Mouse (Mus musculus) liver, embryonic 16.5 days (tissue): ENCODE data around the gene Csad. TPM values are rescaled to one million over a fixed set of nuclear protein-coding genes. Genes with fewer than 3 reads are reported as not detected.
A peak's percentile ranks its signal among the peaks of the same experiment; 100 is the strongest.

Experiments
- ATAC-seq: fragments of 200-750 bp; cut with Nextera tagmentation; 2 replicates; pipeline ENCODE4 v1.8.0; 2017; ENCODE audit warnings: low read depth, mild to moderate bottlenecking, moderate number of reproducible peaks, moderate library complexity
- H3K27ac ChIP-seq: fragments of 300-500 bp; sonication (generic); 2 replicates; pipeline ENCODE4 v1.5.1; 2014; ENCODE audit warnings: mild to moderate bottlenecking, low read length
- H3K27me3 ChIP-seq: fragments of 300-500 bp; sonication (generic); 2 replicates; pipeline ENCODE4 v1.6.1; 2014; ENCODE audit warnings: low read depth, low read length, mixed read lengths; ENCODE audit not compliant: control insufficient read depth, insufficient read depth
- H3K36me3 ChIP-seq: fragments of 300-500 bp; sonication (generic); 2 replicates; pipeline ENCODE4 v1.6.1; 2014; ENCODE audit warnings: mild to moderate bottlenecking; ENCODE audit not compliant: control insufficient read depth, insufficient read depth
- H3K4me1 ChIP-seq: fragments of 300-500 bp; sonication (generic); 2 replicates; pipeline ENCODE4 v1.6.1; 2014; ENCODE audit warnings: low read depth, low read length, mixed read lengths; ENCODE audit not compliant: control insufficient read depth
- H3K4me2 ChIP-seq: fragments of 300-500 bp; sonication (generic); 2 replicates; pipeline ENCODE4 v1.6.1; 2014; ENCODE audit warnings: low read depth, low read length, mixed read lengths
- H3K4me3 ChIP-seq: fragments of 300-500 bp; sonication (generic); 2 replicates; pipeline ENCODE4 v1.5.1; 2014; ENCODE audit warnings: low read depth, mild to moderate bottlenecking, low read length
- H3K9ac ChIP-seq: fragments of 300-500 bp; sonication (generic); 2 replicates; pipeline ENCODE4 v1.6.1; 2014; ENCODE audit warnings: low read depth, low read length
- H3K9me3 ChIP-seq: fragments of 300-500 bp; sonication (generic); replicated peaks from 2 replicates; pipeline ENCODE4 v1.6.1; 2016; ENCODE audit warnings: low read length; ENCODE audit not compliant: control insufficient read depth
- WGBS: fragments of 180-500 bp; shearing (Covaris S2); extraction: QIAGEN DNeasy Blood & Tissue Kit; methylation state at CpG from one replicate; pipeline ENCODE4 v1.1.7; 2014; ENCODE audit not compliant: insufficient replicate concordance; 5-methylcytosine and 5-hydroxymethylcytosine counted together
- polyA plus RNA-seq: library from polyadenylated mRNA; unstranded; fragments of >200 nt; fragmentation: Nextera tagmentation; extraction: Ambion mirVana; gene quantifications from 2 replicates; pipeline ENCODE4 v1.2.1, GENCODE M21; 2015

Csad gene
- polyA plus RNA-seq, 1 experiment from 2014 or later = 60.2 TPM

DNA sequence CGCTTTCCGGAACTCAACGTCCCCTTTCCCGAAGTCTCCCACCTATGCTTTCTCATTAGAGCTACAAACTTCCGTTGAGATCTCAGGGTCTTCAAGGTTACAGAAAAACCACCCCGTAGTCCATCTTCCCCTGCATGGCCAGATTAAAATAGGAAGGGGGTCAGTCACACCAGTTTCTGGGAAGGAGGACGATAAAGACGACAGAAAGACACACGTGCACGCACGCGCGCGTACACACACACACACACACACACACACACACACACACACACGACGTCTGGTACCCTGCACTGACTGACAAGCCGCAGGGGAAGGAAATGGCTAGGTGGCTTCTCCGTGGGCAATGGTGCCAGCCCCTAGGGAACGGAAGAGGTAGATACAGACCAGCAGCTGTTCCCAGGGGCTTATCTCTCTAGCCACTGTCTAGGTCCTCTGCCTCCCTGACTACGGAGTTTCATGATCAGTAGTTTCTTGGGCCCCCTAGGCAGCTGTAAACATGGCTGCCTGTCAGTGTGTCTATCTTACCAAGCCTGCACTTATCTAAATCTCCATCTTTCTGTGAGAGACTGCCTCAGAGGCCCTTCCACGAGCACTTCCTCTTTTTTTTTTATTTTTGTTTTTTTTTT, 20.6 kb upstream of the Csad start:
- peak; percentile 82 for ATAC-seq
- peaks cover 13% of the 10 kb centered on the region for H3K4me1 ChIP-seq
- peak overlapping the region; percentile 83 for H3K4me2 ChIP-seq
- 0 out of 2 replicates have a peak overlapping the region, but pooled peaks have one; percentile 14 for H3K27ac ChIP-seq
- H3K9ac ChIP-seq = peak overlapping the region; percentile 34
- H3K36me3 ChIP-seq = no peaks in the 10 kb centered on the region
- peak overlapping the region; percentile 55 for H3K4me3 ChIP-seq
- 4% methylated on average over 18 of the region's 21 CpGs for WGBS
- peaks cover 12% of the 10 kb centered on the region for H3K27me3 ChIP-seq
- H3K9me3 ChIP-seq = no peaks in the 10 kb centered on the region

DNA sequence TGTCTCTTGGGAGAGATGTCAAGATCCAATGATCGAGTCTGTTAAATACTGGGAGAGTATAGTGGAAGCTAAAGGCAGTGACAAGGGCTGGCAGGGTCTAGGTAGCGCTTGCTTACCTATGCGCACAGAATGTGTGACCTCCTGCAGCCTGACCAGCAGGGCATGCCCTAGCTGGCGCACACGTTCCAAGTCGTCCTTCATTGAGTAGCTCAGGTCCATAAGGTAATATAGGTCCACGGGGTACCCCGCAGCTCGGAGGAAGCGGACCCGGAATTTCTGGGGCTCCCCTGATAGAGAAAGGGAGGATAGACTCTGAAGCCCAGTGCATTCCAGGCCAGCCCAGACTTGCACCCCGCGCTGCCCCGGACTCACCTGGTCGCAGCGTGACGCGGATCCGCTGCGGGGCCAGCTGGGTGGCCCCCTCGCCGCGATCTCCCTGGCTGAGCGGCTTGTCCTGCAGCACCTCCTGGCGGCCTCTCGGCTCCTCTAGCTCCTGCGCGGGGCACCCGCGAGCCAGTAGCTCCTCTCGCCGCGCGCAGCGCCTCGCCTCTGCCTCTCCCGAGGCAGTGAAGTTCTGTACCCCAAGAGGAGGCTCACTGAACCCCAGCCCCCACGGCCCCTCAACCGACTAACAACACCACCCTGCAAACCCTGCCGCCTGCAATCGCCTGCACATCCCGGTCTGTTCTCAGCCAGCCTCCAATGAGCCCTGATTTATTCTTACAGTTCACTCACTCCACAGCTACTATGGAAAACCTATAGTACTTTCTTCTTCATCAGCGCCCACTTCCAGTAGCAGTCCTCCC, 19.9 kb upstream of the Csad start:
- Histone ChIP-seq H3K36me3 (no peaks in the 10 kb centered on the region), H3K4me1 (peaks cover 13% of the 10 kb centered on the region), H3K4me2 (peak overlapping the region; percentile 83), H3K27ac (0 out of 2 replicates have a peak overlapping the region, but pooled peaks have one; percentile 14), H3K27me3 (peaks cover 12% of the 10 kb centered on the region), H3K4me3 (peak overlapping the region; percentile 55), H3K9ac (peak overlapping the region; percentile 34), H3K9me3 (no peaks in the 10 kb centered on the region)
- peak; percentile 77 for ATAC-seq
- WGBS = 3% methylated on average over 43 of the region's 43 CpGs

DNA sequence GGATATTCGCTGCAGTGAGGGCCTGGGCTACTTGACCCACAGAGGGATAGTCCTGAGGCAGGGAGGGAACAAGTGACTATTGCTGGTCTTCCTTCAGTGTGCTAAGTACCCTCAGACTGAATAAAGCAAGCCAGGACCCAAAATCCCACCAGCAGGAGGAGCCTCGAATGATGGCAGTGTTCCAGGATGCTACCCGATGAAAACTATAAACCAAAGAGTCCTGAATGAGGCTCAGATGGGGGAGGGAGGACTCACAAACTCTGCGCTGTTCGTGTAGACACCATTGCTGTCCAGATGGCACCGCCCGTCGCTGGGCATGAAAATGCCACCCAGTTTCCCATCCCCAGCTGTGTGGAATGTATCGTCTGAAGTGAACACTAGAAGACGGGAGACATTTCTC, 17.9 kb upstream of the Csad start:
- no peaks in the 10 kb centered on the region for H3K9me3 ChIP-seq
- H3K9ac ChIP-seq = no peak overlapping the region
- H3K4me3 ChIP-seq = no peak overlapping the region
- peaks cover 13% of the 10 kb centered on the region for H3K4me1 ChIP-seq
- H3K27ac ChIP-seq = no peak overlapping the region
- WGBS = 64% methylated on average over 10 of the region's 10 CpGs
- ATAC-seq = no peak
- no peak overlapping the region for H3K4me2 ChIP-seq
- H3K27me3 ChIP-seq = peaks cover 12% of the 10 kb centered on the region
- no peaks in the 10 kb centered on the region for H3K36me3 ChIP-seq

DNA sequence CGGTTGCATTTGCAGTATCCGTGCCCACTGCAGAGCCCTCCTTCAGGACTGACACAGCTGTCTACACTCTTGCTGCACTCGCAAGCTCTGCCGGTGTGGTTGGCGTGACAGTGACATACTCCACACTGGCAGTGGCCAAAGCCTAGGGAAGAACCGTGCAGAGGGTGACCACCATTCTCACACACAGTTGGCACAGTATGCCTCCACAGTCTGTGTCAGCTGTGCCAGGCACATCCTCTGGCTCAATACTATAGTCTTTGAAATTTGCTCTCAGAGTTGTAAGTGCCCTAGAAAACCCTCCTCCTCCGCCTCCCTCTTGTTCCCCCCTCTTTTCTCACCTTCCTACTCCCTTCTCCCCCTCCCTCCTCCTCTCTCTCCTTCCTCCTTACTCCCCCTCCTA, 12.8 kb upstream of the Csad start:
- H3K27ac ChIP-seq = no peak overlapping the region
- H3K9ac ChIP-seq = no peak overlapping the region
- no peaks in the 10 kb centered on the region for H3K4me1 ChIP-seq
- WGBS = 81% methylated on average over 7 of the region's 7 CpGs
- no peaks in the 10 kb centered on the region for H3K9me3 ChIP-seq
- no peak for ATAC-seq
- H3K36me3 ChIP-seq = peaks cover 12% of the 10 kb centered on the region
- H3K4me3 ChIP-seq = no peak overlapping the region
- no peak overlapping the region for H3K4me2 ChIP-seq
- H3K27me3 ChIP-seq = no peaks in the 10 kb centered on the region

DNA sequence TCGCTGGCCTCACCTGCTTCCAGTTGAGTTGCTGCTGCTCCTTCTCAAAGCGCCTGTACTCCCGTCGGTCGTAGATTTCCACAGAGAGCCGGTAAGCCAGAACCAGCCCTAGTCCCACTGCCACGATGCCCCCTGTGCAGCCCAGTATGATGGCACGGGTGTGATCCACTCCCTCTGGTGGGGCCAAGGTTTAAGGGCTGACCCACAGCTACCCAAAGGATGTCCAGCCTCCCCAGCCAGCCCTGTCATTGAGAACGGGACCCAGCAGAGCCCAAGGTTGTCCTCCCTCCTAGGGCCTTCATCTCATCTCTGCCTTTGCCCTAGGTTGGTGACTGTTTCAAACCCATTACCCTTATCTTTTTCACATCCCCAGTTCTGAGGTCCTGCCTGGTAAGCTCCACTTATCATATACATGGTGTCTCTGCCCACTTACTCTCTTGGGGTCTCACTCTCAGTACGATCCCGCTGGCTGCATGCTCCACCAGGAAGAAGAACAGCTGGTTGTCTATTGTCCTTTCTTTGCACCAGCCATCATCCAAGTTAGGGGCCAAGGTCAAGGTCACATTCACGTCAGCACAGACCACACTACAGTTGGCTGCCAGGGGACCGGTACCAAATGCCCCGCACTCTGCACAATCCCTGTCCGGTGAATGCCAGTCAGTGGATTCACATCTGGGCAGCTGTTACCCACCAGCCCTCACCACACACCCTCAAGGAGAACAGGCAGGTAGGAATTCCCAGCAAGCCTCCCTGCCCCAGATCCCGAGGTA, 12.1 kb upstream of the Csad start:
- Histone ChIP-seq H3K27ac (no peak overlapping the region), H3K27me3 (no peaks in the 10 kb centered on the region), H3K4me3 (no peak overlapping the region), H3K9ac (no peak overlapping the region), H3K36me3 (peaks cover 14% of the 10 kb centered on the region), H3K9me3 (no peaks in the 10 kb centered on the region), H3K4me2 (no peak overlapping the region), H3K4me1 (no peaks in the 10 kb centered on the region)
- ATAC-seq = no peak
- WGBS = 78% methylated on average over 16 of the region's 16 CpGs

DNA sequence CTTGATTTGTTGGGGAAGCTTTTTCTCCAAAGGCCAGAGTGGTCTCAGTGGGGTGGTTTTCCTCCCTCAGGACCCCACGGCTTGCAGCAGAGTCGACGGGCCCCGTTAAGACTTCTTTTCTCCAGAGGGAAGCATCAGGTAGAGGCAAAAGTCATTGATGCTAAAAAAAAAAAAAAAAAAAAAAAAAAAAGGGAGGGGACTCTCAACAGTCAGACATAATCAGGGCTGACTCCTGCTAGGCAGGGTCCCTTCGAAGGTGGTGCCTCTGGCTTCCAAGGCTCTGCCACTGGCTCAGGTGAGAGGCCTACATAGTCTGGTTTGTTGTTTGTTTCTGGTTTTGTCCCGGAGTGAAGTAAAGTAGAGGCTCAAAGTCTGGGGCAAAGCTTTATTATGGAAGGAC, 11.1 kb upstream of the Csad start:
- no peak overlapping the region for H3K4me2 ChIP-seq

DNA sequence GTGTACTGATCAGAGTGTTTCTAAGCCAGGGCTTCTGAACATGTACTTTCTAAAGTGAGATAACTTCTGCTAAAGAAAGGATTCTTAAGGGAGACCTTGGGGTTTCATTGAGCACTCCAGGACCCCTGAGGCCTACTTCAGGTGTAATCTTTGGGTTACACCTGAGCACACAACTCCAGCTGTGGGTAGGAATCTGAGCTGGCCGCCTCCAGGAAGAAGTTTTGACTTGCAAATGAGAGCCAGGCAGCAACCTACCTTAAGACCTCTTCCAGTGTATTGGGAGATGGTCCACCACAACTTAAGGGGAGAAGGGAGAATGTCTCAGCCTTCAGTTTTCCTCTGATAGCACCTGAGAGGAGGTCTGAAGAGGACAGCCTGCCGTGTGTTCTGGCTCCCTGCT, 9.6 kb upstream of the Csad start:
- Histone ChIP-seq H3K4me3 (no peak overlapping the region), H3K27ac (no peak overlapping the region), H3K36me3 (peaks cover 23% of the 10 kb centered on the region), H3K9me3 (no peaks in the 10 kb centered on the region), H3K4me1 (no peaks in the 10 kb centered on the region), H3K4me2 (no peak overlapping the region), H3K9ac (no peak overlapping the region), H3K27me3 (no peaks in the 10 kb centered on the region)
- WGBS = 61% methylated on average over 2 of the region's 2 CpGs
- ATAC-seq = no peak

More for the DNA sequence above, 11.1 kb upstream of the Csad start:
- Histone ChIP-seq H3K27me3 (no peaks in the 10 kb centered on the region), H3K27ac (no peak overlapping the region), H3K36me3 (peaks cover 18% of the 10 kb centered on the region), H3K9me3 (no peaks in the 10 kb centered on the region), H3K4me3 (no peak overlapping the region), H3K9ac (no peak overlapping the region), H3K4me1 (no peaks in the 10 kb centered on the region)
- 72% methylated on average over 6 of the region's 6 CpGs for WGBS
- no peak for ATAC-seq

DNA sequence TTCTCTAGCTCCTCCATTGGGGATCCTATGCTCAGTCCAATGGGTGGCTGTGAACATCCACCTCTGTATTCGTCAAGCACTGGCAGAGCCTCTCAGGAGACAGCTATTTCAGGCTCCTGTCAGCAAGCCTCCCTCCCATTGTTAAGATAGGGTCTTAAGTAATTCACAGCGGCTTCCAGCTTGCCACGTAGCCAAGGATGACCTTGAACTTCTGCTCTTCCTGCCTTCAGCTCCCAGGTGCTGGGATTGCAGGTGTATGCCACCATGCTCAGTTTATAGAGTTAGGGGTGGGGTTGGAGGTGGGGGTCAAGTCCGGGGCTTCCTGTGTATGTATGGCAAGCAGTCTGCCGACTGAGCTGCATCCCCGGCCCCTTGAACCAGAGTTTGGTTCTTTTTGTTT, 7.4 kb upstream of the Csad start:
- Histone ChIP-seq H3K9ac (no peak overlapping the region), H3K4me3 (no peak overlapping the region), H3K4me1 (no peaks in the 10 kb centered on the region; the same call in 1 of the 2 replicates), H3K9me3 (no peaks in the 10 kb centered on the region), H3K27ac (no peak overlapping the region), H3K4me2 (no peak overlapping the region), H3K36me3 (peaks cover 41% of the 10 kb centered on the region), H3K27me3 (no peaks in the 10 kb centered on the region)
- no peak for ATAC-seq
- WGBS = 86% methylated on average over 6 of the region's 6 CpGs
